Mouse (Mus musculus): ENCODE results near the gene 1700016D06Rik. TPM values are rescaled to one million over a fixed set of nuclear protein-coding genes. Genes with fewer than 3 reads are reported as not detected.

The 1700016D06Rik gene
- polyA plus RNA-seq, 1 experiment: not detected

DNA sequence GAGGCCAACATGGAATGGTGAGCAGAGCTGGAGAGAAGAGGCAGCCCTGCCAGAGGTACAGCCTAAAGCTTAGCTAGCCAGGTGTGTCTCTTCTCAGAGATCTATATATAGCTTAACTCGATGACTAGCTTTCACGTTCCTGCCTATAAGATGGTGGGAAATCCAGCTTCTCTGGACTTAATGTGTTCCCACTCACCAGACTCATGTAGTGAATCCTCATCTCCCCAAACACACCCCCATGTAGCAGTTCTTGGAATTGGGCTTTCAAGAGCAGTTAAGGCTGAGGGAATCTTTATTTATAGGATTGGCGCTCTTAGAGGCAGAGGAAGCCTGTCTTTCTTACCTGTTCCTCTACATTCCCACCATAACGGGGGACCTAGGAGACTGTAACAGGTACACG, 13.6 kb downstream of the 1700016D06Rik start:
- no peak for TF ChIP-seq GATA1 (IDR thresholded peaks at IDR 0.05; ENCODE audit: low read length)

DNA sequence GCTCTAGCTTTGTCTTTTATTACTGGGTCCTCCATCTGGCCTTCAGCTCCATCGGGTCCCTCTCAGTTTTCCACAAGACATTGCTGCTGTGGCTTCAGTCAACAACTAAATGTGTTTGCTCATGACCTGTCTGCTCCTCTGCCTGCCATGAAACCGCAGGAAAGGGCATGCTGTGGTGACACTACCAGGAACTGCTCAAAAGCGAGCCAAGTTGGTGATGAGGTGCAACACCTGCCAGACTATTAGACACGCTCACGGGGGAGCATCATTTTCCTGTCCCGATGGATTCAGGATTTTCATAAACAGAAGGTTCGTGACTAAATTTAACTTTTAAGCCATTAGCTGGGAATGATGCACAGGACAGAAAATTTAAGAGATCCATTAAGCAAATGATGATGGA, 16.3 kb downstream of the 1700016D06Rik start:
- no peak for TF ChIP-seq GATA1 (IDR thresholded peaks at IDR 0.05; ENCODE audit: low read length)

GRCm38 (mm10) chr8:11668308-11668707, 32.6 kb downstream of the 1700016D06Rik start:
- no peak for TF ChIP-seq GATA1 (IDR thresholded peaks at IDR 0.05; ENCODE audit: low read length)

GRCm38 (mm10) chr8:11661969-11662368, 38.9 kb downstream of the 1700016D06Rik start:
- TF ChIP-seq GATA1 (IDR thresholded peaks at IDR 0.05; ENCODE audit: low read length): no peak

DNA sequence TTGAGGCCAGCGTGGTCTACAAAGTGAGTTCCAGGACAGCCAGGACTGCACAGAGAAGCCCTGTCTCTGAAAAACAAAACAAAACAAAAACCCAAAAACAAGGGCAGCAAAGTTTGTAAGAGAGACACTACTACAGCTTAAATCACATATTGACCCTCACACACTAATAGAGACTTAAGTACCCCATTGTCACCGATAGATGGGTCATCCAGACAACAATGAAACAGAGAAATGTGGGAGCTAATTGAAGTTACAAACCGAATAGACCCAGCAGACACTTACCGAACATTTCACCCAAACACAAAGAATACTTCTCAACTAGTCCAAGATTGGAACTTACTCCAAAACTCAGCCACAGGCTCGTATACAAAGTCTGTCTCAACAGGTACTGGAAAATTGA, 50.8 kb downstream of the 1700016D06Rik start:
- TF ChIP-seq GATA1 (IDR thresholded peaks at IDR 0.05; ENCODE audit: low read length): no peak

DNA sequence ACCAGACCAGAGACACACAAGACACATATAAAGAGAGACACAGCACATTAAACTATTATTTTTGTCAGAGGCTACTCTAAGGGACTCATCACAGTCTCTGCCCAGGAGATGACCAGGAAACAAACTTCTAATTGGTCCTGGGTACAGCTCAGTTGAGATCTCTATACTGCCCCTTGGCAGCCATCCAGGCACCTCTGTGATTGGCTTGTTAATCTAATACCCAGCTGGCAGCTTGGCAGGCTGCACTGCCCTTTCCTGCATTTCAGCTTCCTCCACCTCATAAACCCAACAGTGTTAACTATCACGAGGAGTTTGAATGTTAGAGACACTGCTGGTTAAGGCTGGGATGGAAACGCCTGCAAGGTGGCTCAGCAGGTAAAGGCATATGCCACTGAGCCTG, 57.7 kb downstream of the 1700016D06Rik start:
- no peak for TF ChIP-seq GATA1 (IDR thresholded peaks at IDR 0.05; ENCODE audit: low read length)

- TF ChIP-seq GATA1 (IDR thresholded peaks at IDR 0.05; ENCODE audit: low read length): no peak
These were observed 60.3 kb downstream of the 1700016D06Rik start for GRCm38 (mm10) chr8:11640606-11641005.

DNA sequence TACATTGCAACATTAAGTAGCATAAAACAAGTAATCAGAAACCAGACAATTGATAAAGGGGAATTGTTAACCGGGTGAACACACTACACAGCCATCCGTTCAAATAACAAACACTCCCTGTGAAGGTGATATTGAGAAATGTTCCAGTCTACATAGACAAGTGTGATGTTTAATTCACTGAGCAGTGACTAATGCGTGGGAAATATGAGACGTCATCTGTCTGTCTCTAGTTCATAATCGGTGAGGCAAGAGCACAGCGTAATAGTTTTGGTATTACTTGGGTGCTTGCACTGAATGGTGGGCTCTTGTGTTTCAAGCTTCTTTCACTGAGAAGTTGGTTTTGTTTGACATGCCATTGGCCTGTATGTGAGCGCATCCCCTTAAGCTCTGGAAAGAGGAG, 63.3 kb downstream of the 1700016D06Rik start:
- TF ChIP-seq GATA1 (IDR thresholded peaks at IDR 0.05; ENCODE audit: low read length): no peak

DNA sequence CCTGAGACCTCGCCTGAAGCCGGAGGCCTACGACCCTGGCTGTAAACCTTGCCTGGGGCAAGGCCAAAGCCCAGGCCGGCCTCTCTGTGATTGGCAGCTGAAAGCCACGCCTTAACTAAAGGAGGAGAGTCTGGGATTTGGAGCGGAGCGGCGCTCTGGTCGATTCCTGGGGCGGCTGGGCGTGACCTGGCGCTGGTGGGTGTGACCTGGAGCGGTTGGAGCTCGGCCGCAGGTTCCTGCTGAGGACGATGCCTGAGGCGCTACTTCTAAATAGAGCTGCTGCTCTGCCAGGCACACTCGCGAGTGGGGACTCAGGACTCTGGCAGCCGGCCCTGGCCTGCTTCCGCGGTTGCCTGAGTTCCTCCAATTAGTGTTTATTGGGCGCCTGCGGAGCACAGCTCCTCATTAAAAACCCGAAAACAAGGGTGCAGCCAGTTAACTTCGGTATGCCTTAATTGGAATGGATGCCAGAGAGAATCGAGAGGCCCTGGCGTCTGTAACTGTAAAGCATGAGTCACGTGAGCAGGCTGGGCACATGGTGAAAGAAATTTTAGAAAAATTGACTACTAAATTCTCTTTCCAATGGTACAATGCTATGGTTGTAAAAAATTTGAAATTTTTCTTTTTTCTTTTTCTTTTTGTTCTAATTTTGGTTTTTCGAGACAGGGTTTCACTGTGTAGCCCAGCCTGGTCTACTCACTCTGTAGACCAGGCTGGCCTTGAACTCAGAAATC, 64.4 kb downstream of the 1700016D06Rik start:
- TF ChIP-seq GATA1 (IDR thresholded peaks at IDR 0.05; ENCODE audit: low read length): no peak

DNA sequence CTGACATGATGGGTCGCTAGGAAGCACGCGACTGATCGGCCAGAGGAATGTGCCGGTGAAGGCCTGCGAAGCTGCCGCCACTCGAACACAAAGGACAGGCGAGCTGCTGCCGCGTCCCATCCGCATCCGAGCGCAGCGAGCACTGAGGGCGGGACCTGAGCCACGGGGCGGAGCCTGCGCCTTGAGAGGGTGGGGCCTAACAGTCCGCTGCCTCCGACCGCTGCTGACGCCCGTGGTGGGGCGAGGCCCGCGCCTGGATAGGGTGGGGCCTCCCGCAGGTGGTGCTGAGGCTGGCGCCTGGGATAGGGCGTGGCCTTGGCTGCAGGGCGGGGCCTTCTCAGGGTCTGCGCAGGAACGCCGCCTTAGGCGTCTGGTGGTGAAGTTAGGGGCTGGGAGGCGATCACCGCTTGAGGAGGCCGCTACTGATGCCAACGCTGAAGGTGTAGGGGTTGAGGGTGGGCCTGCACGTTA, 65.2 kb downstream of the 1700016D06Rik start, which contains the start of gene Ankrd10:
Gene Ankrd10, minus strand, starts transcription at position 147 of the 471 bp plus-strand sequence.
- TF ChIP-seq GATA1 (IDR thresholded peaks at IDR 0.05; ENCODE audit: low read length): no peak

GRCm38 (mm10) chr8:11635012-11635577, 65.8 kb downstream of the 1700016D06Rik start:
- TF ChIP-seq GATA1 (IDR thresholded peaks at IDR 0.05; ENCODE audit: low read length): no peak

DNA sequence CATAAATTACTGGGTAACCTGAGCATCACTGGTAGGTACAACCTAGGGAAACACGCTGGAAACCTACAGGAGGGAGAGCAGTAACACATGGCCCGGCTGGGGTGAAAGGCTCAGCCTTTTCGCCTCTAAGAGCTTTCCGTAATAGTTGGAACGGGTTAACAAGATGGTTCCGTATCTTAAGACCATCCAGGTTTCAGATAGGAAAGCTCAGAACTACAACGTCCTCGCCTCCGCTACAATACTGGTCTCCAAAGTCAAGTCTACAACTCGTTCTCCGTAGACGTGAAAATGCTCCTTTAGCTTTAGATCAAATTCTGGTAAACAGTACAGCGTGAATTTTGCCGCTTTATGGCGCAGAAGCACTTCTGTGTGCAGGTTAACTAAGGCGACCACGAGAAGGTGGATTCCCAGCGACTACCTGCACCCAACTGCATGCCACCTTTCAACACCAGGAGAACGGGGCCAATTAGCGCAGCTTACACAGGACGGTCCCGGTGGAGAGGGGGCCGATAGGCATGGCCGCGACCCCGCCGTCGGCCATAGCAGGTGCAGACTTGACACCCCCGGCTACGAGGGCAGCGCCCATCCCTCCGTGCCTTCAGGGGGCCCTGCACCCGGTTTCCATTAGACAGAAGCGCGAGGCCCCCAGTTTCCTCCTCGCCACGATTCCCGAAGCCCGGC, 66.4 kb downstream of the 1700016D06Rik start:
- no peak for TF ChIP-seq GATA1 (IDR thresholded peaks at IDR 0.05; ENCODE audit: low read length)

GRCm38 (mm10) chr8:11633414-11633813, 67.4 kb downstream of the 1700016D06Rik start:
- no peak for TF ChIP-seq GATA1 (IDR thresholded peaks at IDR 0.05; ENCODE audit: low read length)

- no peak for TF ChIP-seq GATA1 (IDR thresholded peaks at IDR 0.05; ENCODE audit: low read length)
These were observed 68.5 kb downstream of the 1700016D06Rik start for GRCm38 (mm10) chr8:11632406-11632805.

- no peak for TF ChIP-seq GATA1 (IDR thresholded peaks at IDR 0.05; ENCODE audit: low read length)
These were observed 71.7 kb downstream of the 1700016D06Rik start for GRCm38 (mm10) chr8:11629206-11629605.

GRCm38 (mm10) chr8:11628506-11629132, 72.2 kb downstream of the 1700016D06Rik start:
- no peak for TF ChIP-seq GATA1 (IDR thresholded peaks at IDR 0.05; ENCODE audit: low read length)

All from G1E-ER4 (cell line).